Mouse (Mus musculus): ENCODE data around the gene Gm11564.
"Not testable (repeated sequence)": the region's sequence is repeated elsewhere in the genome, so short reads cannot be mapped to it uniquely, and the experiment has no call there.

Gene Gm11564

GRCm38 (mm10) chr11:99772813-99773212, 42.7 kb downstream of the Gm11564 start, which contains the start of gene Gm11595:
Gene Gm11595 (minus strand): TSS chr11:99772913.
- not testable (repeated sequence) for TF ChIP-seq GATA4 (IDR thresholded peaks at IDR 0.05; ENCODE audit: insufficient replicate concordance, low read length)

GRCm38 (mm10) chr11:99768410-99768809, 47.1 kb downstream of the Gm11564 start:
- TF ChIP-seq GATA4 (IDR thresholded peaks at IDR 0.05; ENCODE audit: insufficient replicate concordance, low read length) = no peak

Data from liver, adult (tissue).